Mouse (Mus musculus) heart, postnatal 4 days (tissue): ENCODE measurements around the gene Rassf5. TPM values are rescaled to one million over a fixed set of nuclear protein-coding genes. Genes with fewer than 3 reads are reported as not detected.
"Not testable (repeated sequence)": the region's sequence is repeated elsewhere in the genome, so short reads cannot be mapped to it uniquely, and the experiment has no call there.

Experiments
- DNase-seq: peaks from one replicate; pipeline ENCODE4 v3.0.0; 2021
- total RNA-seq, 2 experiments: library from RNA; stranded (reverse); gene quantifications; 2 replicates each; pipeline ENCODE4 v1.2.3; 2021

Rassf5 gene
- total RNA-seq, 2 experiments from 2014 or later: 4.4 to 4.5 TPM

GRCm38 (mm10) chr1:131177249-131177648 lies 67.8 kb downstream of the Rassf5 start:
- no peak for DNase-seq

- no peak for DNase-seq
Measured at GRCm38 (mm10) chr1:131175819-131176218, 69.2 kb downstream of the Rassf5 start.

- DNase-seq: no peak
Measured at GRCm38 (mm10) chr1:131175189-131175588, 69.9 kb downstream of the Rassf5 start.

- no peak for DNase-seq
Measured at GRCm38 (mm10) chr1:131174299-131174861, 70.7 kb downstream of the Rassf5 start.

- DNase-seq: no peak
Measured at GRCm38 (mm10) chr1:131173809-131174208, 71.2 kb downstream of the Rassf5 start.

GRCm38 (mm10) chr1:131173001-131173400 lies 72.1 kb downstream of the Rassf5 start:
- no peak for DNase-seq

GRCm38 (mm10) chr1:131167612-131168011 lies 77.4 kb downstream of the Rassf5 start:
- no peak for DNase-seq

- DNase-seq: peak; percentile 17
Measured at GRCm38 (mm10) chr1:131164427-131164826, 80.6 kb downstream of the Rassf5 start.

- DNase-seq: no peak
Measured at GRCm38 (mm10) chr1:131161091-131161490, 84.0 kb downstream of the Rassf5 start.

GRCm38 (mm10) chr1:131159573-131160327 lies 85.3 kb downstream of the Rassf5 start:
- not testable (repeated sequence) for DNase-seq

- DNase-seq: peak; percentile 56
Measured at GRCm38 (mm10) chr1:131155456-131155855, 89.6 kb downstream of the Rassf5 start.

GRCm38 (mm10) chr1:131153018-131153629 lies 91.9 kb downstream of the Rassf5 start, which contains the start of gene Eif2d:
TSS of gene Eif2d (plus strand) at chr1:131153181.
- DNase-seq: peak; percentile 89

- DNase-seq: no peak
Measured at GRCm38 (mm10) chr1:131149496-131149895, 95.6 kb downstream of the Rassf5 start.

- no peak for DNase-seq
Measured at GRCm38 (mm10) chr1:131146181-131146614, 98.9 kb downstream of the Rassf5 start.

- DNase-seq: not testable (repeated sequence)
Measured at GRCm38 (mm10) chr1:131145222-131145621, 99.8 kb downstream of the Rassf5 start.

- DNase-seq: no peak
Measured at GRCm38 (mm10) chr1:131142472-131142871, 102.6 kb downstream of the Rassf5 start.

- DNase-seq: no peak
Measured at GRCm38 (mm10) chr1:131141449-131141848, 103.6 kb downstream of the Rassf5 start.

- no peak for DNase-seq
Measured at GRCm38 (mm10) chr1:131139102-131140095, 105.7 kb downstream of the Rassf5 start.

- peak; percentile 92 for DNase-seq
Measured at GRCm38 (mm10) chr1:131138191-131139016, 106.7 kb downstream of the Rassf5 start, which contains the start of gene Dyrk3. TSS of gene Dyrk3 (minus strand) at chr1:131138340.

- no peak for DNase-seq
Measured at GRCm38 (mm10) chr1:131137717-131138118, 107.3 kb downstream of the Rassf5 start.

- DNase-seq: no peak
Measured at GRCm38 (mm10) chr1:131137111-131137510, 107.9 kb downstream of the Rassf5 start.
